Mouse (Mus musculus) adrenal gland, postnatal 10 days (tissue): ENCODE measurements at regions not wholly inside any gene's neighbourhood (a gene's known extent, or its start where the extent isn't known, plus 50 kb on each side); places are given as distances from the start of the nearest gene placed in this dataset.
A peak's percentile ranks its signal among the peaks of the same experiment; 100 is the strongest.

Experiments
- DNase-seq: peaks from one replicate; pipeline ENCODE4 v3.0.0; 2021; ENCODE audit warnings: mixed read lengths

GRCm38 (mm10) chr3:155246628-155247027 lies 153.4 kb downstream of the Lrriq3 start:
- DNase-seq: no peak

- no peak for DNase-seq
Observed at GRCm38 (mm10) chr3:155247124-155247523, 153.9 kb downstream of the Lrriq3 start.

- DNase-seq: no peak
Observed at GRCm38 (mm10) chr3:155247929-155248328, 154.7 kb downstream of the Lrriq3 start.

GRCm38 (mm10) chr3:155250904-155251303 lies 157.7 kb downstream of the Lrriq3 start:
- no peak for DNase-seq

GRCm38 (mm10) chr3:155298206-155298605 lies 205.0 kb downstream of the Lrriq3 start:
- DNase-seq: no peak

- DNase-seq: no peak
Observed at GRCm38 (mm10) chr3:155298724-155299123, 205.5 kb downstream of the Lrriq3 start.

- no peak for DNase-seq
Observed at GRCm38 (mm10) chr3:155322322-155322721, 229.1 kb downstream of the Lrriq3 start.

GRCm38 (mm10) chr3:155329701-155330100 lies 236.5 kb downstream of the Lrriq3 start:
- no peak for DNase-seq

- no peak for DNase-seq
Observed at GRCm38 (mm10) chr3:155349185-155349584, 256.0 kb downstream of the Lrriq3 start.

- DNase-seq: no peak
Observed at GRCm38 (mm10) chr3:155351636-155352035, 258.4 kb downstream of the Lrriq3 start.

- DNase-seq: no peak
Observed at GRCm38 (mm10) chr3:155352277-155352802, 259.1 kb downstream of the Lrriq3 start.

- no peak for DNase-seq
Observed at GRCm38 (mm10) chr3:155360399-155360798, 267.2 kb downstream of the Lrriq3 start.

- peak; percentile 20 for DNase-seq
Observed at GRCm38 (mm10) chr3:155370716-155371115, 277.5 kb downstream of the Lrriq3 start.

GRCm38 (mm10) chr3:155373591-155373990 lies 280.4 kb downstream of the Lrriq3 start:
- no peak for DNase-seq

- no peak for DNase-seq
Observed at GRCm38 (mm10) chr3:155381910-155382309, 288.7 kb downstream of the Lrriq3 start.

GRCm38 (mm10) chr3:155382817-155383216 lies 289.6 kb downstream of the Lrriq3 start:
- DNase-seq: no peak

- no peak for DNase-seq
Observed at GRCm38 (mm10) chr3:155390666-155391065, 297.4 kb downstream of the Lrriq3 start.

- no peak for DNase-seq
Observed at GRCm38 (mm10) chr3:155396134-155396533, 302.9 kb downstream of the Lrriq3 start.

GRCm38 (mm10) chr3:155401763-155402162 lies 308.5 kb downstream of the Lrriq3 start:
- DNase-seq: no peak

GRCm38 (mm10) chr3:155408907-155409306 lies 315.7 kb downstream of the Lrriq3 start:
- DNase-seq: no peak

GRCm38 (mm10) chr3:155409371-155409770 lies 316.1 kb downstream of the Lrriq3 start:
- DNase-seq: no peak

GRCm38 (mm10) chr3:155409867-155410266 lies 316.6 kb downstream of the Lrriq3 start:
- DNase-seq: no peak

- no peak for DNase-seq
Observed at GRCm38 (mm10) chr3:155459701-155460481, 366.7 kb downstream of the Lrriq3 start.

- no peak for DNase-seq
Observed at GRCm38 (mm10) chr3:155462095-155462494, 368.9 kb downstream of the Lrriq3 start.
